Mouse (Mus musculus) forebrain, embryonic 14.5 days (tissue): ENCODE measurements around the gene Itga11. TPM values are rescaled to one million over a fixed set of nuclear protein-coding genes. Genes with fewer than 3 reads are reported as not detected.

Source experiments
- ATAC-seq: fragments of 200-750 bp; cut with Nextera tagmentation; 2 replicates; pipeline ENCODE4 v1.8.0; 2017; ENCODE audit warnings: mild to moderate bottlenecking, moderate library complexity
- DNase-seq: peaks from one replicate; pipeline ENCODE4 v3.0.0-alpha.2; 2015; ENCODE audit warnings: low spot score
- H3K27ac ChIP-seq: fragments of 300-500 bp; sonication (generic); 2 replicates; pipeline ENCODE4 v1.5.1; 2014; ENCODE audit warnings: low read depth, mild to moderate bottlenecking, control low read depth, low read length, moderate library complexity
- H3K27me3 ChIP-seq: fragments of 300-500 bp; sonication (generic); replicated peaks from 2 replicates; pipeline ENCODE4 v1.6.1; 2014; ENCODE audit warnings: low read length, control low read depth, mixed read lengths; ENCODE audit not compliant: control insufficient read depth, insufficient read depth
- H3K36me3 ChIP-seq: fragments of 300-500 bp; sonication (generic); 2 replicates; pipeline ENCODE4 v1.6.1; 2014; ENCODE audit warnings: low read length, control low read depth; ENCODE audit not compliant: control insufficient read depth, insufficient read depth
- H3K4me1 ChIP-seq: fragments of 300-500 bp; sonication (generic); 2 replicates; pipeline ENCODE4 v1.6.1; 2014; ENCODE audit warnings: antibody characterized with exemption, low read length, control low read depth; ENCODE audit not compliant: control insufficient read depth, insufficient read depth
- H3K4me2 ChIP-seq: fragments of 300-500 bp; sonication (generic); 2 replicates; pipeline ENCODE4 v1.6.1; 2014; ENCODE audit warnings: mild to moderate bottlenecking, control low read depth, low read length
- H3K4me3 ChIP-seq: fragments of 300-500 bp; sonication (generic); 2 replicates; pipeline ENCODE4 v1.5.1; 2014; ENCODE audit warnings: low read depth, low read length, control low read depth
- H3K9ac ChIP-seq: fragments of 300-500 bp; sonication (generic); 2 replicates; pipeline ENCODE4 v1.6.1; 2014; ENCODE audit warnings: mild to moderate bottlenecking, low read length, control low read depth, moderate library complexity
- H3K9me3 ChIP-seq: fragments of 300-500 bp; sonication (generic); replicated peaks from 2 replicates; pipeline ENCODE4 v1.6.1; 2016; ENCODE audit warnings: low read length, control low read depth, mixed read lengths; ENCODE audit not compliant: control insufficient read depth
- WGBS: fragments of 180-500 bp; shearing (Covaris S2); extraction: QIAGEN DNeasy Blood & Tissue Kit; methylation state at CpG from one replicate; pipeline ENCODE4 v1.1.7; 2014; 5-methylcytosine and 5-hydroxymethylcytosine counted together
- polyA plus RNA-seq: library from polyadenylated mRNA; unstranded; fragments of >200 nt; fragmentation: Nextera tagmentation; extraction: Ambion mirVana; gene quantifications from 2 replicates; pipeline ENCODE4 v1.2.1, GENCODE M21; 2014

Gene Itga11
- polyA plus RNA-seq, 1 experiment from 2014 or later, result 0.85 TPM

DNA sequence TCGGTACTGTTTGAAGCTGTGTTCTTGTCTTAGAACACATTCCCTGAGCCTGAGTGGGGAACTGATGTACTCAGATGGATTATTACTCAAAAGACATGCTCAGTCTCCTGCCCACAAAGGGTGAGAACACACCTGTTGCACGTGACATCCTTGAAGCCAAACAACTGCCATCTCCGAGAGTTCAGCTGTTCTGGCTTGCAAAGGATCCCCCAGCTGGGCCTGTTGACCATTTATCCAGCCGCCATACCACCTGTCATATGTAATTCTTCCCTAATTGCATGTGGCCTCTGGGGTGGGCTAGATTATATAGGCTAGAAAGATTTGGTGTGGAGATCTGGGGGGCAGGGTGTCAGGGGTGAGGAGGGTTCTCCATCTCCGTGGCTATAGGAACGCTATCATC lies 143.2 kb downstream of the Itga11 start:
- Histone ChIP-seq H3K27me3 (no peaks in the 10 kb centered on the region), H3K9ac (no peak overlapping the region), H3K36me3 (no peaks in the 10 kb centered on the region), H3K4me2 (no peak overlapping the region), H3K4me3 (no peak overlapping the region), H3K4me1 (0 out of 2 replicates have a peak, but pooled peaks cover under 1% of the 10 kb centered on the region), H3K27ac (no peak overlapping the region), H3K9me3 (no peaks in the 10 kb centered on the region)
- no peak for DNase-seq
- 84% methylated on average over 6 of the region's 6 CpGs for WGBS
- no peak for ATAC-seq

DNA sequence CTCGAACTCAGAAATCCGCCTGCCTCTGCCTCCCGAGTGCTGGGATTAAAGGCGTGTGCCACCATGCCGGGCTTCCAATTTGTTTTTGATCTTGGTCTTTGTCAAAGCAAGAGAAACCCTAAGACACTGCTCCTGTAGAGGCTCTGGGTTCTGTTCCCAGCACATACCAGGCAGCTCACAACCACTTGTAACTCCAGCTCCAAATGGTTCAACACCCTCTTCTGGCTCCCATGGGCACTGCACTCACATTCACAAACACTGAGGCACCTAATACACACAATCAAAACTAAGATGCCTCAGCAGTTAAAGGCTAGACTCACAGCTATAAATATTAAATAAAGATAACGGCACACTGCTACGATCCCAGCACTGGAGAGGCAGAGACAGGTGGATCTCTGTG lies 144.2 kb downstream of the Itga11 start:
- no peak for DNase-seq
- no peak overlapping the region for H3K27ac ChIP-seq
- no peaks in the 10 kb centered on the region for H3K9me3 ChIP-seq
- no peak overlapping the region for H3K4me2 ChIP-seq
- 0 out of 2 replicates have a peak, but pooled peaks cover 4% of the 10 kb centered on the region for H3K4me1 ChIP-seq
- no peak overlapping the region for H3K4me3 ChIP-seq
- no peak overlapping the region for H3K9ac ChIP-seq
- 95% methylated on average over 7 of the region's 7 CpGs for WGBS
- no peak for ATAC-seq
- H3K36me3 ChIP-seq, result no peaks in the 10 kb centered on the region
- H3K27me3 ChIP-seq, result no peaks in the 10 kb centered on the region

DNA sequence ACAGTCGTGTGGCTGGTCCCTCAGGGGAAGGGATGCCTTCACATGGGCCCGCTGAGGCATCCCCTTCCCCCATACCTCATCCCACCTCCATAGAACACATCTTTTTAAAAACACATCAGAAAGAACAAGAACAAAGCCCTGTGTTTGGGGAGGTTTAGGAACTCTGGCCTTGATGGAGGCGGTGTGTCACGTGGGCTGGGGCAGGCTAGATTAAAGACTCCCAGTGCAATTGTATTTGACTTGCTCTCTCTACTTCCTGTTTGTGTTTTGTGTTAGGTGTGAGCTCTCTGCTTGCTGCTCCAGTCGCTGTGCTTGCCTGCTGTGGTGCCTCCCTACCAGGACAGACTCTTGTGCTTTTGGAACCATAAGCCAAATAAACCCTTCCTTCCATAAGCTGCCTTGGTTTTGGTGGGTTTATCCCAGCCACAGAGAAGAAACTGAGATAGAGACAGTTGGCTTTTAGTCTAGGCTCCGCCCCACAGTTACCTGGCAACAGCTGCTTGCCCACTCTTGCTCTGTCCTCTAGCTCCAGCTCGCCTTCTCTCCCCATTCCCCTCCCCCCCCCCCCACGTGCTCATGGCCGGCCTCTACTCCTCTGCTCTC lies 148.3 kb downstream of the Itga11 start:
- no peak for ATAC-seq
- DNase-seq, result peak; percentile 30
- WGBS, result 7% methylated on average over 8 of the region's 9 CpGs

DNA sequence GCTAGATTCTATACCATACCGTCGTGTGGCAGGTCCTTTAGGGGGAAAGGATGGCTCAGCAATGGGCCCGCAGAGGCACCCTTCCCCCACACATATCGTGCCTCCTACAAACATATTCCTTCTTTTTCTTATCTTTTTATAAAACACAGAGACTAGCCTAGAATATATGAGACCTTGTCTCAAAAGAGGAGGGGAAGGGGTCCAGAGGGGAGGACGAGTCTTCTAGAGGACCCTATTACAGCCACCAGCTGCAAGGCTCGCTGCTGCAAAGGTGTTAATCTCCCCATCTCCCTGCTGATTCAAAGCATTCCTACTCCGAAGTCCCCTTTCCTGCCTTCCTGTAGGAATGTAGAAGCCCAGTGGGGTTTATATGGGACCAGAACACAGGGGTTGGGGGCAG lies 148.8 kb downstream of the Itga11 start:
- Histone ChIP-seq H3K4me1 (peaks cover 8% of the 10 kb centered on the region; the same call in 1 of the 2 replicates), H3K9ac (no peak overlapping the region), H3K4me3 (no peak overlapping the region), H3K36me3 (no peaks in the 10 kb centered on the region), H3K27ac (no peak overlapping the region), H3K9me3 (no peaks in the 10 kb centered on the region), H3K4me2 (no peak overlapping the region), H3K27me3 (no peaks in the 10 kb centered on the region)
- WGBS, result 6% methylated on average over 7 of the region's 7 CpGs
- no peak for ATAC-seq
- DNase-seq, result no peak

More for the DNA sequence above, 148.3 kb downstream of the Itga11 start:
- Histone ChIP-seq H3K9me3 (no peaks in the 10 kb centered on the region), H3K27me3 (no peaks in the 10 kb centered on the region), H3K4me3 (no peak overlapping the region), H3K4me1 (peaks cover 8% of the 10 kb centered on the region; the same call in 1 of the 2 replicates), H3K4me2 (no peak overlapping the region), H3K9ac (no peak overlapping the region), H3K36me3 (no peaks in the 10 kb centered on the region), H3K27ac (peak overlapping the region; percentile 22; the same call in 1 of the 2 replicates)

DNA sequence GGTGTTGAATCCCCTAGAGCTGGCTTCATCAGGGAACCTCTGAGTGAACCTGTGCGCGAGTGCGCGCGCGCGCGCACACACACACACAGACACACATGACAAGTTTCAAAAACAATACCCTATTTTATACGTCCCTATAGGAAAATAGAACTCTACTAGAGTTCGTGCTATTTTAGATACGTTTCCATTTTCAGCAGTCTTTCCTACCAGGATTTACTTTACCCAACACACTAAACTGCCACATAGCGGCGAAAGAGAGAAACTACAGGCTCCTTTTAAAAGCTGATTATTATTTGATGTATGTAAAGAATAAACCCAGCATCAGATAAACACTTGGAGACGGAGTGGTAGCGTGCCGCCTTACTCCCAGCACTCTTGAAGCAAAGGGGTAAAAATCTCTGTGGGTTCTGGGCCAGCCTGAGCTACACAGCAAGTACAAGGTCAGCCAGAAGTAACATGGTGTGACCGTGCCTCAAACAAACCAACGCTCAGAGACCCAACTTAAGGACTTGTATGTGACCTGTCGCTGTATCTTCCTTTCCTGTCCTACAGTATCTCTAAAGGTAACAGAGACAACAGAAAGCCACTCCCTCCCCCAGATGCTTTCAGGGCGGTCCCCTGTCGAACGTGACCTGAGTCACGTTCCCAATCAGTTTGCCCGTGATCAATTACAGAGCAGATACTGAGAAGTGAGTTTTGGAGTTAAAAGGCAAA lies 150.5 kb downstream of the Itga11 start:
- H3K9me3 ChIP-seq, result no peaks in the 10 kb centered on the region
- H3K36me3 ChIP-seq, result no peaks in the 10 kb centered on the region
- peak overlapping the region; percentile 60 for H3K4me2 ChIP-seq
- peak overlapping the region; percentile 39 for H3K4me3 ChIP-seq
- peak overlapping the region; percentile 1; the same call in 1 of the 2 replicates for H3K9ac ChIP-seq
- DNase-seq (peak; percentile 86), ATAC-seq (no peak; the same call in 1 of the 2 replicates)
- peaks cover 8% of the 10 kb centered on the region; the same call in 1 of the 2 replicates for H3K4me1 ChIP-seq
- 7% methylated on average over 24 of the region's 24 CpGs for WGBS
- peak overlapping the region; percentile 23; the same call in 1 of the 2 replicates for H3K27ac ChIP-seq
- H3K27me3 ChIP-seq, result no peaks in the 10 kb centered on the region

DNA sequence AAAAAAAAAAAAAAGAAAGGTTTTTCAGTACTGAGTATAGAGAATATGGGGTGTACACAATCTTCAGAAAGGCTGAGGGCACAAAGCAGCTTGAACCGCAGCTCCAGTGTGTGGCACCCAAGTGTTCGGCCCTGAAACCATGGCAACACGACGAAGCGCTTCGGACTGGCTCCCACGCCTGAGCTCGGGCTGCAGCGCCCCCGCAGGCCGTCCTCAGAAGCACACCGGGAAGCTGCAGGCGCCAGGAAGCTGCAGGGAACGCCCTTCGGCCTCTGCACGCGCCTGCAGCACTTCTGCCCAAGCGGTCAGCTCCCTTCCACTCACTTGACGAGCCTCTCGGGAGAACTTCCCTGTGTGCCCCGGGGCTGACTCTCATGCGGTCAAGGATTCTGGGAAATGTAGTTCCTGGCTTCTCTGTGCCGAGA lies 151.0 kb downstream of the Itga11 start:
- Histone ChIP-seq H3K4me2 (peak overlapping the region; percentile 60), H3K27ac (peak overlapping the region; percentile 48), H3K4me3 (peak overlapping the region; percentile 39), H3K27me3 (no peaks in the 10 kb centered on the region), H3K9me3 (no peaks in the 10 kb centered on the region), H3K4me1 (peaks cover 8% of the 10 kb centered on the region; the same call in 1 of the 2 replicates), H3K36me3 (no peaks in the 10 kb centered on the region), H3K9ac (no peak overlapping the region)
- DNase-seq (peak; percentile 97), ATAC-seq (peak; percentile 96)
- 0% methylated on average over 23 of the region's 23 CpGs for WGBS

DNA sequence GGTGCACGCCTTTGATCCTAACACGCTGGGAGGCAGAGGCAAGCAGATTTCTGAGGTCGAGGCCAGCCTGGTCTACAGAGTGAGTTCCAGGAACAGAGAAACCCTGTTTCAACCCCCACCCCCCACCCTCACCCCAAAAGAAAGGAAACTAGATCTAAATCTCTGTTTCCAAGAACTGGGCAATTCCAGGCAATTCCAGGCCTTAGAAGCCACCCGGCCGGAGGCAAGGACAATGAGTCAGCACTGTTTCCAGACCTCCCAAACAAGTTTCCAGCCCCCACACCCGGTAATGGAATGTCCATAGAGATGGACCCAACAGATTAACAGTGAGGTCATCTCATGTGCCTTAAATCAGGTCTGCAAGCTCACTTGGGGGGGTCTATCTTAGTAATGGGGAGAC lies 152.3 kb downstream of the Itga11 start:
- ATAC-seq (no peak), DNase-seq (no peak)
- Histone ChIP-seq H3K9ac (no peak overlapping the region), H3K4me3 (no peak overlapping the region), H3K9me3 (no peaks in the 10 kb centered on the region), H3K4me1 (peaks cover 8% of the 10 kb centered on the region; the same call in 1 of the 2 replicates), H3K27me3 (no peaks in the 10 kb centered on the region), H3K27ac (no peak overlapping the region), H3K4me2 (no peak overlapping the region), H3K36me3 (no peaks in the 10 kb centered on the region)
- 87% methylated on average over 6 of the region's 6 CpGs for WGBS
